Mouse (Mus musculus) embryonic facial prominence, embryonic 12.5 days (tissue): Measurements from ENCODE around the gene Pik3r1. TPM values are rescaled to one million over a fixed set of nuclear protein-coding genes. Genes with fewer than 3 reads are reported as not detected.

Experiments
- ATAC-seq: fragments of 200-750 bp; cut with Nextera tagmentation; 2 replicates; pipeline ENCODE4 v1.8.0; 2017; ENCODE audit not compliant: insufficient number of reproducible peaks, insufficient read depth, low FRiP score, low TSS enrichment
- H3K27ac ChIP-seq: fragments of 300-500 bp; sonication (generic); 2 replicates; pipeline ENCODE4 v1.5.1; 2016; ENCODE audit warnings: mild to moderate bottlenecking
- H3K27me3 ChIP-seq: fragments of 300-500 bp; sonication (generic); 2 replicates; pipeline ENCODE4 v1.6.1; 2016; ENCODE audit warnings: mild to moderate bottlenecking, moderate library complexity
- H3K36me3 ChIP-seq: fragments of 300-500 bp; sonication (generic); 2 replicates; pipeline ENCODE4 v1.6.1; 2016; ENCODE audit warnings: mild to moderate bottlenecking
- H3K4me1 ChIP-seq: fragments of 300-500 bp; sonication (generic); 2 replicates; pipeline ENCODE4 v1.6.1; 2016
- H3K4me2 ChIP-seq: fragments of 300-500 bp; sonication (generic); replicated peaks from 2 replicates; pipeline ENCODE4 v1.6.1; 2016; ENCODE audit warnings: mild to moderate bottlenecking, moderate library complexity
- H3K4me3 ChIP-seq: fragments of 300-500 bp; sonication (generic); 2 replicates; pipeline ENCODE4 v1.5.1; 2016; ENCODE audit warnings: mild to moderate bottlenecking
- H3K9ac ChIP-seq: fragments of 300-500 bp; sonication (generic); 2 replicates; pipeline ENCODE4 v1.6.1; 2016; ENCODE audit warnings: mild to moderate bottlenecking, moderate library complexity
- H3K9me3 ChIP-seq: fragments of 300-500 bp; sonication (generic); 2 replicates; pipeline ENCODE4 v1.6.1; 2016; ENCODE audit warnings: mild to moderate bottlenecking, moderate library complexity
- WGBS: fragments of 180-500 bp; shearing (Covaris S2); methylation state at CpG from one replicate; pipeline ENCODE4 v1.1.7; 2016; 5-methylcytosine and 5-hydroxymethylcytosine counted together
- polyA plus RNA-seq: library from polyadenylated mRNA; unstranded; fragments of >200 nt; fragmentation: Nextera tagmentation; extraction: Ambion mirVana; gene quantifications from 2 replicates; pipeline ENCODE4 v1.2.1, GENCODE M21; 2016

Gene Pik3r1
- polyA plus RNA-seq, 1 experiment from 2014 or later, result 36.1 TPM

DNA sequence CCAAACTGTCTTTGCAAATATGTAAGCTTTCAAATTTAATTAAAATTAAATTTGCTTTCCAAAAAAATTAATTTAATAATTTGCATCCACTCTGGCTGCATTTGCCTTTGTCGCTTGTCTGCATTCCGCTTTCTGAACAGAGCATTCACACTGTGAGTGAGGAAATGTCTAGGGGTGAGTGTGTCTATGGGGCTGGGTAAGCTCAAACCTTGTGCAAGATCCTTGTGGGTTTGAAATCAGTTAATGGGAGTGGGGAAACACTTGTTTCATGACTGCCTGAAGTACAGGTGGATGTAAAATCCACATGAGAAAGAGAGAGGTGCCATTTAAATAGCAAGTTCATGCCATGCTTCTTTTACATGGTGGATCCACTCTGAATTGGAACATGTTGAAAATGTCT is 31.3 kb upstream of the Pik3r1 start:
- Histone ChIP-seq H3K4me2 (no peak overlapping the region), H3K4me1 (0 out of 2 replicates have a peak, but pooled peaks cover 3% of the 10 kb centered on the region), H3K36me3 (no peaks in the 10 kb centered on the region), H3K27ac (no peak overlapping the region), H3K4me3 (no peak overlapping the region), H3K27me3 (no peaks in the 10 kb centered on the region), H3K9me3 (no peaks in the 10 kb centered on the region), H3K9ac (no peak overlapping the region)
- ATAC-seq, result no peak
- WGBS, result 91% methylated on average over 2 of the region's 2 CpGs

DNA sequence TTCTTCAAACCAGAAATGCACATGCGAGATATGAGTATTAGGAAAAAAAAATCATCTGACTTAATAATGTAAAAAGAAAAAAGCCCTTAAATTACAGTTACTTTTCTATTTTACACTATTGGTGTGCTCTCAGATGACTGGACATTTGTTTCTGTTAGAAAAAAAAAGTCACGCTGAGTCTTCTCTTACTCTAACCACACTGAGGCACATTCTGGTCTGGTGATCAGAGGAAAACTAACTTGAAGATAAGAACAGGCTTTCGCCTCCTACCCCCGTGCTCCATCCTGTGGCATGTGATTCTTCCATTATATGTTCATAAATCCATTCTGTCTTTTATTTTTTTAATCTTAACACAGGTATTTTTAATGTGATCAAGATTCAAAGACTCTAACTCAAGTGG is 30.5 kb upstream of the Pik3r1 start:
- no peaks in the 10 kb centered on the region for H3K27me3 ChIP-seq
- H3K27ac ChIP-seq, result no peak overlapping the region
- 0 out of 2 replicates have a peak, but pooled peaks cover 3% of the 10 kb centered on the region for H3K4me1 ChIP-seq
- no peak for ATAC-seq
- H3K4me3 ChIP-seq, result no peak overlapping the region
- 87% methylated on average over 4 of the region's 4 CpGs for whole genome bisulfite sequencing
- no peak overlapping the region for H3K9ac ChIP-seq
- H3K4me2 ChIP-seq, result no peak overlapping the region
- H3K9me3 ChIP-seq, result no peaks in the 10 kb centered on the region
- H3K36me3 ChIP-seq, result no peaks in the 10 kb centered on the region

DNA sequence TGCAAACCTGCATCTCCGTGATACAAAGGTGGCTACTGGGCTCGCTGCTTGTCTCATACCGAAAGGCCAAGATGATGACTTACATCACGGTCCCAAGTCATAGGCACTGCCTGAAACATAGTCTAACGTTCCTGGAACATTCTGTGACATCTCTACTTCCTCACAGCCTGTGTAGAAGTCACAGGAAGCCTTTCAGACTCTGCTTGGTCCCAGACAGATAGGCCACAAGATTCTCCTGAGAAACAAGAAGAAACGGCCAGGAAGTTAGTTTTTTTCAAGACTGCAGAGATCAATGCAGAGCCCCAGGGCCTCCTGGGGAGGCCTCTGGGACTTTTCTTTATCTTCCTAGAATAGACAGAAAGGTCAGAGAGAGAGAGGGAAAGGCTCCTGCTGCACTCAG is 29.0 kb upstream of the Pik3r1 start:
- H3K36me3 ChIP-seq, result no peaks in the 10 kb centered on the region
- H3K9ac ChIP-seq, result no peak overlapping the region
- no peak for ATAC-seq
- no peak overlapping the region for H3K4me3 ChIP-seq
- H3K9me3 ChIP-seq, result no peaks in the 10 kb centered on the region
- 0 out of 2 replicates have a peak, but pooled peaks cover 3% of the 10 kb centered on the region for H3K4me1 ChIP-seq
- WGBS, result 57% methylated on average over 6 of the region's 6 CpGs
- H3K4me2 ChIP-seq, result no peak overlapping the region
- H3K27me3 ChIP-seq, result no peaks in the 10 kb centered on the region
- no peak overlapping the region for H3K27ac ChIP-seq

DNA sequence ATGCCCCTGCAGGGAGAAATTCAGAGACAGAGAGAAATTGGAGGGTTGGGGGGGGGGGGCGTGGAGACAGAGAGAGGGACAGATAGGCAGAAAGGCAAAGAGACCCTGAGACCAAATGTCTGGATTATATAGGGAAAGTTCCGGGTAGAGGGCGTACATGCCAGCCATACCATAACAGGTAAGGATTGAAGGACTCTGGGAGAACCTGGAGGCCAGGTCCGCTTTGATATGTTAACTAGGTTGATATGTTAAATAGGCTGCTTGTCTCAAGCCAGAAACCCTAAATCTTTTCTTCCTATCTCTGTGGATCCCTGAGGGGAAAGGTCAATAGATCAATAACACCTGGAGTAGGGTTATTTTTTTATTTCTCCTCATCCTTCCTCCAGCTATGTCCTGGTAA is 17.7 kb upstream of the Pik3r1 start:
- H3K9me3 ChIP-seq, result no peaks in the 10 kb centered on the region
- H3K36me3 ChIP-seq, result no peaks in the 10 kb centered on the region
- H3K27ac ChIP-seq, result no peak overlapping the region
- H3K27me3 ChIP-seq, result no peaks in the 10 kb centered on the region
- H3K4me1 ChIP-seq, result no peaks in the 10 kb centered on the region
- WGBS, result 91% methylated on average over 4 of the region's 4 CpGs
- H3K9ac ChIP-seq, result no peak overlapping the region
- H3K4me3 ChIP-seq, result no peak overlapping the region
- H3K4me2 ChIP-seq, result no peak overlapping the region
- no peak for ATAC-seq

DNA sequence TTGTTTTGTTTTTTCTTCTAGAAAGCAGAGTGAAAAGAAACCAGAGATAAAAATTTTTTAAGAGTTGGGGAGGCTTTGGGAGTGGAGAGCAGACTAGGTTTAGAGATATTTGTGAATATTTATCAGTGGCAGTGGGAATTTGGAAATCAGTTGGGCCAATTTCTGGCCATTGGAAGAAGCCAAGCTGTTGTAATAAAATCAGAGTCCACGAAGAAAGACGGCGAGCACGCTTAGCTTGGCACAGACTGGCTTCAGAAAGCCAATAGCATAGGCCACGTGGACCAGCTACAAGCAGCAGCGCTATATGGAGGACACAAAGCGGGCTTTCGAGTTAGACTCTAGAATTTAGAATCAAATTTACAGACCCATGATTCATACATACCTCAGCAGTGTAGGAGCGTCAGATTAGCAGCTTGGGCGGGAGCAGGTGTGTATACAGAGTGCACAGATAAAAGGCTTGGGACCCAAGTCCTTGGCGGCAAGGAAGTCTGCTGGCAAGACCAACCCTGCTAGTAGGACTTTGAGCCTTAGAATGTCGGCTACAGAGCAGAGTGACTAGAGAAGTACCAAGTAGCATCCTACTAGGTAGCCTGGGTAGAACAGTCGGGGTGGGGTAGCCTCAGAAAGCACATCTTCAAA is 16.8 kb upstream of the Pik3r1 start:
- no peak overlapping the region for H3K4me3 ChIP-seq
- 90% methylated on average over 13 of the region's 13 CpGs for WGBS
- no peak overlapping the region for H3K9ac ChIP-seq
- H3K4me1 ChIP-seq, result no peaks in the 10 kb centered on the region
- no peak overlapping the region for H3K27ac ChIP-seq
- H3K9me3 ChIP-seq, result no peaks in the 10 kb centered on the region
- no peak for ATAC-seq
- no peaks in the 10 kb centered on the region for H3K36me3 ChIP-seq
- no peaks in the 10 kb centered on the region for H3K27me3 ChIP-seq
- no peak overlapping the region for H3K4me2 ChIP-seq

DNA sequence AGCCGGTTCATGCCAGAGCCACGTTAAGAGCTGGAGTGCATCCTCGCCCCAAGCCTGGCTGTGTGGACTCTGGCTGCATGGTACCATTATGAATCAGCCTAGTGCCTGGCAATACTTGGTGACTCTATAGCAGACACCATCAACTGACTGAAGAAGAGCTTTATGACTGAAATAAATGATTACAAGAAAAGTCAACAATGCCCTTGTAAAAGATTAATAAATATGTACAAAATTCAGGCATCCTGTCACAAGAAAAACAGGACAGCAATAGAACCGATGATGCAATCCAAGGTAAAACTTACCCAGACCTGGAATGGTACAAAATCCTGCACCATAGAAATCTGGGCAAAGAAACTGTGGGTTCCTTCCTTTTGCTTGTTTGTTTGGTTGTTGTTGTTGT is 11.0 kb upstream of the Pik3r1 start:
- Histone ChIP-seq H3K4me1 (no peaks in the 10 kb centered on the region), H3K4me2 (no peak overlapping the region), H3K27me3 (no peaks in the 10 kb centered on the region), H3K36me3 (no peaks in the 10 kb centered on the region), H3K9ac (no peak overlapping the region), H3K4me3 (no peak overlapping the region), H3K9me3 (no peaks in the 10 kb centered on the region), H3K27ac (no peak overlapping the region)
- no peak for ATAC-seq
- WGBS, result 92% methylated on average over 4 of the region's 4 CpGs

DNA sequence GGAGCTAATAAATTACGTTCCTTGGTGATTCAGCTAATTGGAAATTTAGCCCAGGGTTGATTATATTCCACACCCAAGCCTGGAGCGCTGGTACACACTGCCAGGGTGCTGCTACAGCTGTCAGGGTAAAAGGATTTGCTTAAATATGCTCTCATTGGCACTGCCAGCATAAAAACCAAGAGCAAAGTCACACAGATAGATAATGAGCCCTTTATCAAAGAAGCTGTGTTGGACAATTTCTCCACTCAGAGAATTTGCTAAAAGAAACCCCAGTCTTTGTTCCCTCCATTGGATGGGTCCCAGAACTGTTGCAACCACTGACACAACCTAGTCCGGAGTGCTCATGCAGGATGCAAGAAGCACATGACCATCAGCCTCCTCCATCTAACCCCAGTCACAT is 9.8 kb upstream of the Pik3r1 start:
- Histone ChIP-seq H3K9ac (no peak overlapping the region), H3K4me1 (no peaks in the 10 kb centered on the region), H3K9me3 (no peaks in the 10 kb centered on the region), H3K4me2 (no peak overlapping the region), H3K27ac (no peak overlapping the region), H3K4me3 (no peak overlapping the region), H3K27me3 (no peaks in the 10 kb centered on the region), H3K36me3 (no peaks in the 10 kb centered on the region)
- WGBS, result 70% methylated on average over 3 of the region's 3 CpGs
- ATAC-seq, result no peak

DNA sequence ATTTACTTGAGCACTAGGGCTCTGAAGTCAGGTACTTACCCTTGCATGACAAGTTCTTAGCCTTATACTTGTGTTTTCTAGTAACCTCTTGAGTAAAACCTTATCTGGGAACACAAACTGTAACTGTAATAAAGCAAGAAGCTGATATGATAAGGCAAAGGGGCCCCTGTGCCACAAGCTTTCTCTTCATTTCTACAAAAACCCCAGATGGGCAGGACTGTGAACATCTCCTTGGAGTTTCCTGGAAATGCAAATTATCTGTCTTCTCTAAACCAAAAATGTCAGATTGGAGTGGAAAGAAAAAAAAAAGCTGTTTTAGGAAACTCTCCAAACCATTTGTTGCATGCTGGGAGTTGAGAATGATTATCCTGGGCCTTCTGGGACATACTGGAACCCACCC is 3.1 kb upstream of the Pik3r1 start:
- ATAC-seq, result no peak

DNA sequence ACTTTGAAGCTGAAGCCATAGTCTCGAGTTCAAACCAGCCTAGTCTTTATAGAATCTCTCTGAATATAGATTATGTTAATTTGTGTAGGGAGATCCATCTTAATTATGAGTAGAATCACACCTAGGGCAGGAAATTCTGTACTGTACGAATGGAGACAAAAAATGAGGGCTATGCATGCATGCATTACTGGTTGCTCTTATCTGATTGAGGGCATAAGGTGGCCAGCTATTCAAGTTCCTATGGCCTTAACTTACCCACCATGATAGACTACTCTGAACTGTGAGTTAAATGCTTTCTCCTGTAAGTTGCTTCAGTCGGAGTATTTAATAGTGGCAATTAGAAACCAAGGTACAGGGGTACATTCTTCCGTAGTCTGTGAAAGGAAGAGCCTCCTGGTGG is 1.9 kb upstream of the Pik3r1 start:
- H3K9me3 ChIP-seq, result no peaks in the 10 kb centered on the region
- H3K36me3 ChIP-seq, result no peaks in the 10 kb centered on the region
- 85% methylated on average over 4 of the region's 4 CpGs for WGBS
- H3K9ac ChIP-seq, result no peak overlapping the region
- no peaks in the 10 kb centered on the region for H3K27me3 ChIP-seq
- ATAC-seq, result no peak
- peaks cover 16% of the 10 kb centered on the region for H3K4me1 ChIP-seq
- no peak overlapping the region for H3K27ac ChIP-seq
- H3K4me3 ChIP-seq, result no peak overlapping the region
- no peak overlapping the region for H3K4me2 ChIP-seq

More for the DNA sequence above, 3.1 kb upstream of the Pik3r1 start:
- no peaks in the 10 kb centered on the region for H3K36me3 ChIP-seq
- peaks cover 5% of the 10 kb centered on the region for H3K4me1 ChIP-seq
- H3K27me3 ChIP-seq, result no peaks in the 10 kb centered on the region
- H3K9me3 ChIP-seq, result no peaks in the 10 kb centered on the region
- no peak overlapping the region for H3K4me2 ChIP-seq
- H3K27ac ChIP-seq, result no peak overlapping the region
- no peak overlapping the region for H3K9ac ChIP-seq
- H3K4me3 ChIP-seq, result no peak overlapping the region

DNA sequence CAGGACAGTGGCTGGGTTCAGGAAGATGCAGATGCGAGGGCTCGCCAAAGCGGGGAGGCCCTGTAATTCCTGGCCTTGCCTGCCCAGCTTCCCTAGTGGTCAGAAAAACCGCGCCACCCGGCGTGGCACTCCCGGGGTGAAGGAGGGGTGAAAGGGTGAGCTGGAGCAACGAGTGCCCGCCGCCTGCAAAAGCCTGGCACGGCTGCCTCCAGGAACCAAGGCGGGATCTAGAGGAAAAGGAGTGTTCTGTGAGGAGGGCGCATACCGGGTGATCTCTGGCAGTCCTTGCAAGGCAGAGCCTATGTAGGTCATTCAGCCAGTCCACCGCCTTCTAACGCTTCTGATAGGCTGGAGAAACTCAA is 594 bp upstream of the Pik3r1 start:
- Histone ChIP-seq H3K9me3 (no peaks in the 10 kb centered on the region), H3K4me3 (peak overlapping the region; percentile 91), H3K9ac (peak overlapping the region; percentile 92), H3K4me2 (peak overlapping the region; percentile 92), H3K27ac (peak overlapping the region; percentile 92), H3K4me1 (peaks cover 24% of the 10 kb centered on the region), H3K36me3 (no peaks in the 10 kb centered on the region), H3K27me3 (no peaks in the 10 kb centered on the region)
- 1% methylated on average over 17 of the region's 17 CpGs for WGBS
- 0 out of 2 replicates have a peak, but pooled peaks have one; percentile 32 for ATAC-seq

DNA sequence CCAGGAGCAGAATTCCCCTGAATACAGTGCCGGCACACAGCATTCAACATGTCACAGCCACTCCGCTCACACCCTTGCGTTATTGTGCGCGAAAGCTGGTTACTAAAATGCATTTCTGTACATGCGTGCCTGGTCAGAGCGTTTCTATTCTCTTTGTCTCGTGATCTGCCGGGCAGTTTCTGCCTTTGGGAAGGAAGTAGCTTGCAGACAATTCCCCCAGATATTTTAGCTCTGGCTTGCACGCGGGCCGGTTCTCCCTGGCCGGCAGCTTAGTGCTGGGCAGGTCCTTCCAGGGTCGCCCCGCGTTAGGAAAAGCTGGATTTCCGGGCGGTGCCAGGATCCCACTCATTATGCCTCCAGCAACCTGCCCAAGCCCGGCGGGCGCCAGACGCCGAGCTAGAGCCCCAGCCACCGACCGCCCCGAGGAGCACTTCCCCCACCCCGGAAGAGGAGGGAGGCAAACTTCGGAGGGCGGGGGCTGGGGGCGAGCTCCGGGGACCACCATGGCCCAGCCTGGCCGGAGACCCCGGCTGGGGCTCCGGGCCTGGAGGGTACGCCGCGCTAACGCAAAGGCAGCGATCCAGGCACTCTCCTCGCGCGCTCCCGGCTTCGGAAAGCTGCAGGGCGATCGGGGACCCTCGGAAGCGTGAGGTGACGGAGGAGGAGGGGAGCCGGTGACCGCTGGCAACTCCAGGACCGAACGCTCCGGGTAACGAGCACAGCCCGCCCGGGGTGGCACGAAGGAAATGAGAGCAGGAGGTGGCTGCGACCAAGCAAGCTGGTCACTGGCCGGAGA is 806 bp downstream of the Pik3r1 start:
- H3K36me3 ChIP-seq, result no peaks in the 10 kb centered on the region
- under 1% methylated on average over 59 of the region's 60 CpGs for WGBS
- peak overlapping the region; percentile 92 for H3K4me2 ChIP-seq
- H3K4me1 ChIP-seq, result peaks cover 26% of the 10 kb centered on the region
- peak overlapping the region; percentile 91 for H3K4me3 ChIP-seq
- H3K9me3 ChIP-seq, result no peaks in the 10 kb centered on the region
- H3K27me3 ChIP-seq, result no peaks in the 10 kb centered on the region
- peak overlapping the region; percentile 92 for H3K9ac ChIP-seq
- peak overlapping the region; percentile 92 for H3K27ac ChIP-seq
- ATAC-seq, result peak; percentile 1; the same call in 1 of the 2 replicates

DNA sequence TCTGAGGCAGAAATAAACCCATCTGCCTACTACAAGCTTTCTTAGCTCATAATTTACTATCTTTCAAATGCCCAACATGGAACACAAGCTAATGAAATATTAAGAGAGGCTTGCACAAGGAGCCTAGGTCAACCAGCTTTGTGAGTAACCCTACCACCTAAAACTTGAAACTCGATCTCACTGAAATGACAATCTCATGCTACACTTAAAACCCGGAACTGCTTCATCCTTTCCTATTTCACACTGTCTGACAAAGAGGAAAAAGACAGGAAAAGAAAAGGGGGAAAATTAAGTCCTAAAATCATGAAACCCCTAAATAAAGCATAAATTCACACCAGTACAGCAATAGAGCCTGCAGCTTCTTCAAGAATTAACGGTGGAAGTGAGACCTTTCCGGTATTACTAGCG is 1.4 kb downstream of the Pik3r1 start:
- 2% methylated on average over 5 of the region's 5 CpGs for WGBS
- peaks cover 28% of the 10 kb centered on the region for H3K4me1 ChIP-seq

More for the DNA sequence above, 1.4 kb downstream of the Pik3r1 start:
- H3K4me3 ChIP-seq, result peak overlapping the region; percentile 91
- peak overlapping the region; percentile 92 for H3K27ac ChIP-seq
- H3K4me2 ChIP-seq, result peak overlapping the region; percentile 92
- ATAC-seq, result no peak
- H3K9me3 ChIP-seq, result no peaks in the 10 kb centered on the region
- peak overlapping the region; percentile 92 for H3K9ac ChIP-seq
- H3K36me3 ChIP-seq, result no peaks in the 10 kb centered on the region
- H3K27me3 ChIP-seq, result no peaks in the 10 kb centered on the region
